Mouse (Mus musculus) heart, adult 9 months (tissue): ENCODE data around the gene Plekho2.
A peak's percentile ranks its signal among the peaks of the same experiment; 100 is the strongest.

Experiments
- DNase-seq, 2 experiments: peaks; one replicate each; pipeline ENCODE4 v3.0.0; 2022; ENCODE audit warnings: low spot score in 2 of 2

Plekho2 gene

GRCm38 (mm10) chr9:65579781-65580371 lies at the start of gene Plekho2:
Plekho2 (minus strand) TSS chr9:65580040.
- peak; percentile 93 to 94 for DNase-seq

- DNase-seq: peak; percentile 37 to 51
Measured at GRCm38 (mm10) chr9:65629025-65629766, 49.4 kb upstream of the Plekho2 start, which contains the start of gene Rbpms2. Rbpms2 (plus strand) TSS chr9:65629648.

- no peak for DNase-seq
Measured at GRCm38 (mm10) chr9:65624266-65624665, 44.4 kb upstream of the Plekho2 start.

GRCm38 (mm10) chr9:65622826-65623225 lies 43.0 kb upstream of the Plekho2 start:
- DNase-seq: no peak

GRCm38 (mm10) chr9:65621666-65622065 lies 41.8 kb upstream of the Plekho2 start:
- no peak for DNase-seq

- no peak for DNase-seq
Measured at GRCm38 (mm10) chr9:65621196-65621595, 41.4 kb upstream of the Plekho2 start.

GRCm38 (mm10) chr9:65619311-65619710 lies 39.5 kb upstream of the Plekho2 start:
- DNase-seq: no peak

GRCm38 (mm10) chr9:65613098-65613497 lies 33.3 kb upstream of the Plekho2 start:
- DNase-seq: no peak

GRCm38 (mm10) chr9:65611969-65612486 lies 32.2 kb upstream of the Plekho2 start:
- DNase-seq: no peak

GRCm38 (mm10) chr9:65607120-65607519 lies 27.3 kb upstream of the Plekho2 start:
- DNase-seq: no peak

- no peak for DNase-seq
Measured at GRCm38 (mm10) chr9:65606321-65607109, 26.7 kb upstream of the Plekho2 start.

GRCm38 (mm10) chr9:65605471-65606136 lies 25.8 kb upstream of the Plekho2 start:
- DNase-seq: peak; percentile 46 to 61

GRCm38 (mm10) chr9:65603401-65604102 lies 23.7 kb upstream of the Plekho2 start:
- DNase-seq: no peak

GRCm38 (mm10) chr9:65600951-65601350 lies 21.1 kb upstream of the Plekho2 start:
- no peak for DNase-seq

- peak; percentile 33 to 60 for DNase-seq
Measured at GRCm38 (mm10) chr9:65598765-65599249, 19.0 kb upstream of the Plekho2 start.

GRCm38 (mm10) chr9:65593596-65593995 lies 13.8 kb upstream of the Plekho2 start:
- DNase-seq: no peak

- no peak for DNase-seq
Measured at GRCm38 (mm10) chr9:65592721-65593120, 12.9 kb upstream of the Plekho2 start.

- no peak for DNase-seq
Measured at GRCm38 (mm10) chr9:65589091-65589490, 9.3 kb upstream of the Plekho2 start.

- no peak for DNase-seq
Measured at GRCm38 (mm10) chr9:65587573-65588358, 7.9 kb upstream of the Plekho2 start.

- DNase-seq: no peak
Measured at GRCm38 (mm10) chr9:65587270-65587572, 7.4 kb upstream of the Plekho2 start.
